Mouse (Mus musculus) left cerebral cortex, postnatal 25 days (tissue): ENCODE results near the gene Cep170b. TPM values are rescaled to one million over a fixed set of nuclear protein-coding genes. Genes with fewer than 3 reads are reported as not detected.

ENCODE experiments used
- DNase-seq, 2 experiments: peaks; one replicate each; pipeline ENCODE4 v3.0.0; 2022; ENCODE audit warnings: low spot score in 2 of 2, mixed read lengths in 1 of 2
- intact Hi-C: fragments of 180-260 bp; cut with DNase I; formaldehyde crosslinking; loops from one replicate; pipeline ENCODE4 v1.15.1; 2025
- total RNA-seq, 2 experiments: library from RNA; stranded (reverse); gene quantifications; 2 replicates each; pipeline ENCODE4 v1.2.3; 2021

Cep170b gene
- total RNA-seq, 2 experiments from 2014 or later, result 246 TPM

DNA sequence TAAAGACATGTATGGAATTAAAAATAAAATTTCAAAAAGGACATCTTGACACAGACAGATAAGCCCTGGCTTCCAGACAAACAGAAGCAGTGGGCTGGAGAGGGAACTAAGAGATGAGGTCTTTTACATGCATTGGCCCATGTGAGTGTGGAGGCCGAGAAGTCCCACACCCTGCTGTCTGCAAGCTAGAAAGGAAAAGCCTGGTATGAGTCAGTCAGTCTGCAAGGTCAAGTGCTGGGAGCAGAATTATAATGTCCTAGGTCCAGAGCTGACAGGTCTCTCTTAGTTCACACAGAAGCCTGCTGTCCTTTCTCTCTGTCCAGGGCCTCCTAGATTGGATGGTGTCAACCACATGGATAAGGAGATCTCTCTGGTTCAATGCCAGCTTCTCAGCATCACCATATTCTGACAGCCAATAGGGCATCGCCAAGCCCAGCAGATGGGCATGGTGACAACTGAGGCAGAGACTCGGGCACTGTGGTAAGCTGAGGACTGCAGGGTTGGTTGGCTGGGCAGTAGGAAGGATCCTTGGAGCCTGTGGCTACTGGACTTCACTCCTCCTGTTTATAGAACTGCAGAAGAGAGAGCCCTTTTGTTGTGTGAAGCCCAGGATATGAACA, 23.3 kb upstream of the Cep170b start:
- intact Hi-C loops, result no loop called here

DNA sequence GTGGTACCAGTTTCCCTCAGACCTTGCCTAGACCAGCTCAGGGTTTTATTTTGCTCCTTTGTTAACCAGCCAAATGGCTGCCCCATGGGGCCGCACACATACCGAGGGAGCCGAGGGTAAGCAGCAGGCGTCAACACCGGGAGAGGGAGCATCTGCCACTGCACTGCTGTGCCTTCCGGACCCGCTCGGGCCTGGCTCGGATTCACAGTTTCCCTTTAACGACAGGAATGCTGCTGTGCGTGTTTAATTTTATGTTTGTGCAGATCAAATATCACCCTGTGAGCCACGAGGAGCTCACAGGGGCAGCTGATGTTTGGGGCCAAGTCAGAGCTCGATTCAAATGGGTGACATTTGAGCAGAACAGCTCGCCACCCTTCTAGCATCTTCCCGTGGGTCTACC, 19.7 kb upstream of the Cep170b start:
- intact Hi-C loops, result no loop called here
- no peak for DNase-seq

More for the DNA sequence above, 23.3 kb upstream of the Cep170b start:
- no peak for DNase-seq

- DNase-seq, result no peak
- intact Hi-C loops, result no loop called here
Observed at GRCm38 (mm10) chr12:112702374-112703320, 17.6 kb upstream of the Cep170b start.

GRCm38 (mm10) chr12:112706704-112707572, 13.3 kb upstream of the Cep170b start:
- peak; percentile 86 to 92 for DNase-seq
- intact Hi-C loops, result loop anchor here (1.0 kb wide), 1 partner anchor 54 kb away; no protein-coding TSS in a partner anchor

- no peak for DNase-seq
- intact Hi-C loops, result loop anchor here (1.0 kb wide), 1 partner anchor 54 kb away; no protein-coding TSS in a partner anchor
Observed at GRCm38 (mm10) chr12:112707573-112707869, 12.7 kb upstream of the Cep170b start.

DNA sequence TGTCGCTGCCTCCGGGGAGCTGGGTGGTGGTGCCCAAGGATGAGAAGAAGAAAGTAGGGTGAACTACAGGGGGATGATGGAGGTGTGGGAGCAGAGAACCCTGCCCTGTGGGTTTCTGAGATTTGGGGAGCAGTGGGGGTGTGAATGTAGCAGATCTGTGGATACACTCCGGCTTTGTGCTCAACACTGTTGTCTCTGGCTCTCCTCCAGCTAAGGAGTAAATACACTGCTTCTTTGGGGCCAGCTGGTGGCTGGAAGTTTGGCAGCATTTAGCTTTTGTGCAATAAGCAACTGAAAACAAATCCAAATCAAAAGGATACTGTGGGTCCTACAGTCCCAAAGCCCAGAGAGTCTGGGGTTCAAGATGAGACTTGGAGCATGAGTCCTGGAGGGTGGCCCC, 6.3 kb upstream of the Cep170b start:
- intact Hi-C loops, result no loop called here
- peak; percentile 21 to 39 for DNase-seq

GRCm38 (mm10) chr12:112717140-112717539, 3.1 kb upstream of the Cep170b start:
- peak in 1 of 2 experiments; percentile 54 for DNase-seq
- intact Hi-C loops, result no loop called here

GRCm38 (mm10) chr12:112718995-112719394, 1.3 kb upstream of the Cep170b start:
- intact Hi-C loops, result no loop called here

GRCm38 (mm10) chr12:112720890-112721423, 702 bp downstream of the Cep170b start:
- DNase-seq, result no peak
- intact Hi-C loops, result no loop called here

More at GRCm38 (mm10) chr12:112718995-112719394, 1.3 kb upstream of the Cep170b start:
- no peak for DNase-seq

DNA sequence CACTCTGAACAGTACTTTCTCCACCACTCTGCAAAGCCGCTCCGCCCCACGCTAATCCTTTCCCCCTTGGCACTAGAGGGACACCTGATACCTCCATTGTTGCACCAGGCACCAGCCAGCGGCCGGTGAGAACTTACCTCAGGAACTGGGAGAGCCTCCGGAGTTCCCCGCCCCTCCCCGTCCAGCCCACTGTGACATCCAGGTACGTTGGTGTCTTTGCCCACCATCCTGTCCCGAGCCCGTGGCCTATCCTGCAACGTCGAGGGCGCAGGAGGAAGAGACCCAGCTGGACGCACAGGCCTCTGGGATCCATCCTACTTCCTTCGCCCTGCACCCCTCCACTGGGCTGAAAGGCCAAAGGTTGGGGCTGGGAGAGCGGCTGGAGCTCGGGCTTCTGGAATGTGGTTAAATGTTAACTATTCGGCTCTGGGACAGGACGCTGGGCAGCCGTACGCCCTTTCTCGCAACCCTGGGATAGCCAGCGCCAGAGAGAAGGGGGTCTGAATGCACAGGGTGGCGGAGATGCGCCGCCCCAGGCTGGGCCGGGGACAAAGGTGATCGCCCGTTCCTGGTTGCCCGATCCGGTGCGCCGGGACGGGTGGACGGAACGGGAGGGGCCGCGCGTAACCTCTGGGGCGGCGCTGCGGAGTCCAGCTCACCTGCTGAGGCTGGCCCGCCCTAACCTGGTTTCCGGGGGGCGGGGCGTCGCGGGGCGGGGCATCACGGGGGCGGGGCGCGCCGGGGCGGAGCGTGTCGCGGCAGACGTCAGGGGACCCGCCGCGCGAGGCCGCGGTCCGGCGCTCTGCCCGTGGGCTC, 1.4 kb downstream of the Cep170b start:
- intact Hi-C loops, result loop anchor here (2.0 kb wide), 1 partner anchor 47 kb away; the partner anchor contains the start of gene Akt1

GRCm38 (mm10) chr12:112722240-112723027, 2.2 kb downstream of the Cep170b start:
- DNase-seq, result peak; percentile 49 to 50
- intact Hi-C loops, result loop anchor here (2.0 kb wide), 1 partner anchor 48 kb away; the partner anchor contains the start of gene Akt1

More for the DNA sequence above, 1.4 kb downstream of the Cep170b start:
- peak in 1 of 2 experiments; percentile 52 for DNase-seq

DNA sequence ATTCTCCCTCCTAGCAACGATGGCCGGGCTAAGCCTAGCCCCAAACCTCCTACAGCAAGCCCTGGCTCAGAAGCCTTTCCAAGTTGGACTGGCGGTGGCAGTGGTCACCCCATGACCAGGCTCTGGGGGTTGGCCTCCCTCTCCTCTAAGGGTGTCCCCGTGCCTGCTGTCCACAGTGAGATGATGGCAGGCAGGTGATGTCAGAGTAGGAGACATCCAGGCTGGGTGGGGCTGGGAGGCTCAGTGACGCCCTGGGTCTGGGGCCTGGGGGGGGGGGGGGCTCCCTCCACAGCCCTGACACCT, 2.7 kb downstream of the Cep170b start:
- no peak for DNase-seq
- intact Hi-C loops, result loop anchor here (2.0 kb wide), 1 partner anchor 48 kb away; the partner anchor contains the start of gene Akt1

GRCm38 (mm10) chr12:112723445-112723844, 3.2 kb downstream of the Cep170b start:
- no peak for DNase-seq
- intact Hi-C loops, result loop anchor here (2.0 kb wide), 1 partner anchor 49 kb away; the partner anchor contains the start of gene Akt1

GRCm38 (mm10) chr12:112724077-112724805, 4.0 kb downstream of the Cep170b start:
- DNase-seq, result peak; percentile 79 to 82
- intact Hi-C loops, result no loop called here

- intact Hi-C loops, result no loop called here
- DNase-seq, result no peak
Observed at GRCm38 (mm10) chr12:112727801-112728200, 7.5 kb downstream of the Cep170b start.

- intact Hi-C loops, result no loop called here
- no peak for DNase-seq
Observed at GRCm38 (mm10) chr12:112730808-112731207, 10.6 kb downstream of the Cep170b start.

- no peak for DNase-seq
- intact Hi-C loops, result no loop called here
Observed at GRCm38 (mm10) chr12:112732591-112732990, 12.3 kb downstream of the Cep170b start.
